Mouse (Mus musculus) kidney, embryonic 16.5 days (tissue): ENCODE data around the gene Ttc8. TPM values are rescaled to one million over a fixed set of nuclear protein-coding genes. Genes with fewer than 3 reads are reported as not detected.

Source experiments
- ATAC-seq: fragments of 200-750 bp; cut with Nextera tagmentation; 2 replicates; pipeline ENCODE4 v1.8.0; 2017; ENCODE audit warnings: moderate TSS enrichment; ENCODE audit not compliant: low FRiP score, low TSS enrichment
- H3K27ac ChIP-seq: fragments of 300-500 bp; sonication (generic); 2 replicates; pipeline ENCODE4 v1.5.1; 2014; ENCODE audit warnings: low read length
- H3K27me3 ChIP-seq: fragments of 300-500 bp; sonication (generic); 2 replicates; pipeline ENCODE4 v1.6.1; 2014; ENCODE audit warnings: low read length, control low read depth, mixed read lengths; ENCODE audit not compliant: insufficient read depth
- H3K36me3 ChIP-seq: fragments of 300-500 bp; sonication (generic); 2 replicates; pipeline ENCODE4 v1.6.1; 2014; ENCODE audit warnings: low read length, control low read depth, mixed read lengths; ENCODE audit not compliant: insufficient read depth
- H3K4me1 ChIP-seq: fragments of 300-500 bp; sonication (generic); 2 replicates; pipeline ENCODE4 v1.6.1; 2014; ENCODE audit warnings: low read length, control low read depth, mixed read lengths; ENCODE audit not compliant: insufficient read depth
- H3K4me2 ChIP-seq: fragments of 300-500 bp; sonication (generic); replicated peaks from 2 replicates; pipeline ENCODE4 v1.6.1; 2014; ENCODE audit warnings: low read depth, low read length
- H3K4me3 ChIP-seq: fragments of 300-500 bp; sonication (generic); 2 replicates; pipeline ENCODE4 v1.5.1; 2014; ENCODE audit warnings: mild to moderate bottlenecking, low read length
- H3K9ac ChIP-seq: fragments of 300-500 bp; sonication (generic); replicated peaks from 2 replicates; pipeline ENCODE4 v1.6.1; 2014; ENCODE audit warnings: low read length
- H3K9me3 ChIP-seq: fragments of 300-500 bp; sonication (generic); 2 replicates; pipeline ENCODE4 v1.6.1; 2016; ENCODE audit warnings: low read length, control low read depth
- WGBS: fragments of 180-500 bp; shearing (Covaris S2); extraction: QIAGEN DNeasy Blood & Tissue Kit; methylation state at CpG from one replicate; pipeline ENCODE4 v1.1.7; 2014; 5-methylcytosine and 5-hydroxymethylcytosine counted together
- polyA plus RNA-seq: library from polyadenylated mRNA; unstranded; fragments of >200 nt; fragmentation: Nextera tagmentation; extraction: Ambion mirVana; gene quantifications from 2 replicates; pipeline ENCODE4 v1.2.1, GENCODE M21; 2015

The Ttc8 gene
- polyA plus RNA-seq, 1 experiment from 2014 or later = 34.2 TPM

GRCm38 (mm10) chr12:98961415-98961814 is 41.0 kb downstream of the Ttc8 start:
- no peak overlapping the region for H3K4me3 ChIP-seq
- no peak for ATAC-seq
- H3K36me3 ChIP-seq = no peaks in the 10 kb centered on the region
- H3K27me3 ChIP-seq = no peaks in the 10 kb centered on the region
- no peaks in the 10 kb centered on the region for H3K4me1 ChIP-seq
- H3K9me3 ChIP-seq = no peaks in the 10 kb centered on the region
- no peak overlapping the region for H3K9ac ChIP-seq
- H3K4me2 ChIP-seq = no peak overlapping the region
- 91% methylated on average over 4 of the region's 4 CpGs for WGBS
- H3K27ac ChIP-seq = no peak overlapping the region

- Histone ChIP-seq H3K27me3 (no peaks in the 10 kb centered on the region), H3K36me3 (no peaks in the 10 kb centered on the region), H3K4me3 (no peak overlapping the region), H3K4me2 (no peak overlapping the region), H3K9me3 (no peaks in the 10 kb centered on the region), H3K4me1 (no peaks in the 10 kb centered on the region), H3K9ac (no peak overlapping the region), H3K27ac (no peak overlapping the region)
- 66% methylated on average over 4 of the region's 4 CpGs for WGBS
- peak; percentile 75 for ATAC-seq
These were observed 45.2 kb downstream of the Ttc8 start for GRCm38 (mm10) chr12:98965441-98966135.

- H3K4me2 ChIP-seq = no peak overlapping the region
- no peaks in the 10 kb centered on the region for H3K9me3 ChIP-seq
- H3K4me3 ChIP-seq = no peak overlapping the region
- no peaks in the 10 kb centered on the region for H3K27me3 ChIP-seq
- H3K4me1 ChIP-seq = no peaks in the 10 kb centered on the region
- H3K27ac ChIP-seq = no peak overlapping the region
- no peak for ATAC-seq
- H3K36me3 ChIP-seq = peaks cover 10% of the 10 kb centered on the region; the same call in 1 of the 2 replicates
- 99% methylated on average over 3 of the region's 3 CpGs for WGBS
- no peak overlapping the region for H3K9ac ChIP-seq
These were observed 51.9 kb downstream of the Ttc8 start for GRCm38 (mm10) chr12:98972291-98972690.

GRCm38 (mm10) chr12:98973461-98973860 is 53.1 kb downstream of the Ttc8 start:
- Histone ChIP-seq H3K27me3 (no peaks in the 10 kb centered on the region), H3K9me3 (no peaks in the 10 kb centered on the region), H3K36me3 (peaks cover 21% of the 10 kb centered on the region), H3K27ac (no peak overlapping the region), H3K9ac (no peak overlapping the region), H3K4me2 (no peak overlapping the region), H3K4me1 (no peaks in the 10 kb centered on the region), H3K4me3 (no peak overlapping the region)
- no peak for ATAC-seq
- 85% methylated on average over 10 of the region's 10 CpGs for WGBS

GRCm38 (mm10) chr12:98974157-98974804 is 53.9 kb downstream of the Ttc8 start:
- WGBS = 72% methylated on average over 12 of the region's 12 CpGs
- Histone ChIP-seq H3K4me3 (no peak overlapping the region), H3K4me2 (no peak overlapping the region), H3K9me3 (0 out of 2 replicates have a peak, but pooled peaks cover 4% of the 10 kb centered on the region), H3K4me1 (no peaks in the 10 kb centered on the region), H3K27me3 (no peaks in the 10 kb centered on the region), H3K36me3 (peaks cover 27% of the 10 kb centered on the region), H3K27ac (no peak overlapping the region), H3K9ac (no peak overlapping the region)
- ATAC-seq = no peak

- WGBS = 90% methylated on average over 3 of the region's 3 CpGs
- ATAC-seq = no peak
- no peak overlapping the region for H3K4me2 ChIP-seq
- H3K27ac ChIP-seq = no peak overlapping the region
- H3K4me1 ChIP-seq = no peaks in the 10 kb centered on the region
- no peaks in the 10 kb centered on the region for H3K27me3 ChIP-seq
- H3K36me3 ChIP-seq = peaks cover 35% of the 10 kb centered on the region
- H3K9me3 ChIP-seq = 0 out of 2 replicates have a peak, but pooled peaks cover 4% of the 10 kb centered on the region
- H3K9ac ChIP-seq = no peak overlapping the region
- H3K4me3 ChIP-seq = no peak overlapping the region
These were observed 60.7 kb downstream of the Ttc8 start for GRCm38 (mm10) chr12:98981081-98981480.

GRCm38 (mm10) chr12:98984785-98985184 is 64.4 kb downstream of the Ttc8 start:
- H3K4me3 ChIP-seq = no peak overlapping the region
- peaks cover 8% of the 10 kb centered on the region; the same call in 1 of the 2 replicates for H3K36me3 ChIP-seq
- no peak for ATAC-seq
- WGBS = 88% methylated on average over 2 of the region's 2 CpGs
- no peak overlapping the region for H3K27ac ChIP-seq
- no peak overlapping the region for H3K9ac ChIP-seq
- H3K4me2 ChIP-seq = no peak overlapping the region
- no peaks in the 10 kb centered on the region for H3K4me1 ChIP-seq
- H3K27me3 ChIP-seq = no peaks in the 10 kb centered on the region
- H3K9me3 ChIP-seq = no peaks in the 10 kb centered on the region

- Histone ChIP-seq H3K4me3 (no peak overlapping the region), H3K9ac (no peak overlapping the region), H3K9me3 (no peaks in the 10 kb centered on the region), H3K27ac (no peak overlapping the region), H3K27me3 (no peaks in the 10 kb centered on the region), H3K4me2 (no peak overlapping the region), H3K4me1 (no peaks in the 10 kb centered on the region), H3K36me3 (no peaks in the 10 kb centered on the region)
- 68% methylated on average over 2 of the region's 2 CpGs for WGBS
- ATAC-seq = no peak
These were observed 70.9 kb downstream of the Ttc8 start for GRCm38 (mm10) chr12:98991076-98991829.

- Histone ChIP-seq H3K9me3 (no peaks in the 10 kb centered on the region), H3K27me3 (no peaks in the 10 kb centered on the region), H3K36me3 (no peaks in the 10 kb centered on the region), H3K27ac (no peak overlapping the region), H3K4me3 (no peak overlapping the region), H3K9ac (no peak overlapping the region), H3K4me1 (no peaks in the 10 kb centered on the region), H3K4me2 (no peak overlapping the region)
- no peak for ATAC-seq
- 82% methylated on average over 3 of the region's 3 CpGs for WGBS
These were observed 71.4 kb downstream of the Ttc8 start for GRCm38 (mm10) chr12:98991830-98992216.

- no peaks in the 10 kb centered on the region for H3K4me1 ChIP-seq
- no peak overlapping the region for H3K9ac ChIP-seq
- 88% methylated on average over 2 of the region's 2 CpGs for WGBS
These were observed 73.4 kb downstream of the Ttc8 start for GRCm38 (mm10) chr12:98993736-98994135.

More at GRCm38 (mm10) chr12:98993736-98994135, 73.4 kb downstream of the Ttc8 start:
- Histone ChIP-seq H3K36me3 (no peaks in the 10 kb centered on the region), H3K9me3 (no peaks in the 10 kb centered on the region), H3K27ac (no peak overlapping the region), H3K27me3 (no peaks in the 10 kb centered on the region), H3K4me3 (no peak overlapping the region), H3K4me2 (no peak overlapping the region)
- ATAC-seq = no peak
